Mouse (Mus musculus) bone marrow macrophage, adult 2 months (primary cell): ENCODE results near the gene Ficd.

Experiments used
- CTCF ChIP-seq: IDR thresholded peaks from 2 replicates; pipeline ENCODE4 v1.5.1; 2012; ENCODE audit warnings: low read depth, mild to moderate bottlenecking, low read length, moderate library complexity
- POLR2A ChIP-seq: IDR thresholded peaks from 2 replicates; pipeline ENCODE4 v1.6.1; 2012; ENCODE audit warnings: mild to moderate bottlenecking, low read depth, low read length, borderline replicate concordance

DNA sequence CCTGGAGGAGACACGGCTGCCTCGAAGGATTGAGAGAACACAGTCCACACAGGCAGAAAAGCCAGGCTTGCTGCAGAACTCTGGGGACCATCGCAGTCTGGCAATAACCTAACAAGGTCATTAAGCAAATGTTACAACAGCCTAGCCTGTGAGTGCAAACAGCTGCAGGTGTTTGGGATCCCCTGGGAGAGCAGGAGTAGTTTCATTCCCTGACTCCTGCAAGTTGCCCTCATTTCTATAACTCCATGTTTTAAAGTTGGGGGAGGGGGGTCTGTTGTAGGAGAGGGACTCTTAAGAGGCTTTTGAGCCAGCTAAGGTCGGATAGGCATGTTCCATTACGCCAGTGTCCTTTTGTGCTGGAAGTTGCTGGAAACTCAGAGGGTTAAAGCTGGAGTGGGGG is 41.2 kb upstream of the Ficd start:
- TF ChIP-seq CTCF (no peak), POLR2A (no peak)
